Mouse (Mus musculus) R1 (cell line): Measurements from ENCODE around the gene Mettl5.

Experiments used
- DNase-seq: peaks from one replicate; pipeline ENCODE4 v3.0.0-alpha.2; 2018; ENCODE audit warnings: low read depth, low spot score

Gene Mettl5

GRCm38 (mm10) chr2:69856392-69856791 lies 29.0 kb downstream of the Mettl5 start:
- peak; percentile 51 for DNase-seq

- no peak for DNase-seq
Observed at GRCm38 (mm10) chr2:69851427-69852058, 33.9 kb downstream of the Mettl5 start.

- no peak for DNase-seq
Observed at GRCm38 (mm10) chr2:69849215-69849614, 36.2 kb downstream of the Mettl5 start.

DNA sequence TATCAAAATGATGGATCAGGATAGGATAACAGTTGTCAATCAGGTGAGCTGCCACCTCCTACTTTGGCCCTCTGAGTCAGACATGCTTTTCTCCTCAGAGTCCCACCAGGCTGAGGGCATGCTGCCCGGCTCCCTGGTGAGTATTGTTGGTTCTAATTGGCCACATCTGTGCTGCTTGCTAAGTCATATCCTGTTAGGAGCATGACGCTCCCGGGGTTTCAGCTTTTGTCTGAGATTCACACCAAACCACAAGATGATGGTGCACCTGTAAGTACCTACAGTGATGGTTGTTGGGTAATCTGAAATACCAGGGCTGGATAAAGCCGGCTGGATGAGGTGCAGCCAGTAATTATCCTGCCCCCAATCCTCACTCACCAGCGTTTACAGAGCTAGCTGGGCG lies 45.2 kb downstream of the Mettl5 start:
- DNase-seq: peak; percentile 25

- no peak for DNase-seq
Observed at GRCm38 (mm10) chr2:69838707-69839106, 46.7 kb downstream of the Mettl5 start.

- peak; percentile 68 for DNase-seq
Observed at GRCm38 (mm10) chr2:69837996-69838395, 47.4 kb downstream of the Mettl5 start.

DNA sequence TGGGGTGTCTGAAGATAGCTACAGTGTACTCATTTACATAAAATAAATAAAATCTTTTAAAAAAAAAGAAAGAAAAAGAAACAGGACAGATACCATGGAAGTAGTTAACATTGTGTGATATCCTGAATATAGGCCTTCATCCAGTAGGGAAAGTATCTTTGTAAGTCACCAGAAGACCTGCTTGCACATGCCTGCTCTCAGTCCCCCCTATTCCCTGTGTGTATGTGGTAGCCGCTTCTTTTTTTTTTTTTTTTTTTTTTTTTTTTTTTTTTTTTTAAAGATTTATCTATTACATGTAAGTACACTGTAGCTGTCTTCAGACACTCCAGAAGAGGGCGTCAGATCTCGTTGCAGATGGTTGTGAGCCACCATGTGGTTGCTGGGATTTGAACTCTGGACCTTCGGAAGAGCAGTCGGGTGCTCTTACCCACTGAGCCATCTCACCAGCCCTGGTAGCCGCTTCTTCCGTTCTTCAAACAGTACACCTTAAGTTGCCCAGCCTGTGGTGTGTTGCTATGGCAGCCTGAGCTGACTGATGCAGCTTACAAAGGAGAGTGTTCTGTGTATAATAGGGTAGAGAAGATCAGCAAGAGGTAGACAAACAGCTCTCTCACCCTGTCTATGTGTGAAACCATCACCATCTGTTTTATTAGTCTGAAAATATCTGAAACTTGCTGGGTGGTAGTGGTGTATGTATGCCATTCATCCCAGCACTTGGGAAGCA lies 48.0 kb downstream of the Mettl5 start:
- peak; percentile 65 for DNase-seq

DNA sequence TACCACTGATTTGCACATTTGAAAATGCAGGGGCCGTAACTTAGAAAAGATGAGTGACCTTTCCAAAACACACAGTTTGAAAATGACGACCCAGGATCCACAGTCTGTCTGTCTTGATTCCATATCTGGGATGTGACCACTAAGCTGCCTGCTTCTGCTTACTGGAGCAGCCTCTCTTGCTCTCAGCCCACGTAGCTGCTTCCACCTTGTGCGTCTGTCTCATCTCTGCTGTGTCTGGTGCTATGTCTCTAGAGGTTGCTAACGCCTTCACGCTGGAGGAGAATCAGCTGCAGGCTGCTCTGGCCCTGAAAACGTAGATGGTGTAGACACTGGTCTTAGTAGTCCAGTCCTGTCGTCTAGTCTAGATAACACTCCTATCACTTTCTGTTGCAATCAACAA lies 55.3 kb downstream of the Mettl5 start:
- no peak for DNase-seq

DNA sequence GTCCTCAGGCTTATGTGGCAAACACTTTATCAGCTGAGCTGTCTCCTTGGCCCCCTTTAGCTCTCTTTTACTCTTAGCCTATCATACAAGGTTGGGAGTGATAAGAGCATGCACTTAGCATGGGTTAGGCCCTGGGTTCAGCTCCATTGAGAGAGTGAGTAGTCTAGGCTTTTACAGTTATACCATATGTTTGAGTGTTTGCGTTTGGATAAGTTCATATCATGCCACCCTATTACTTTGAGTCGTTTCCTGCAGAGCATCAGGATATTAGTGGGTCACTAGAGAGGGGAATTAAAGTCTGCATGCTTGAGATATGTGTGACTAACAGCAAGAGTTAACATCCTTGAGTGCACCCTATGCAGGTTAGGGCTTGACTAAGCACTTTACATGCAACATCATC lies 55.7 kb downstream of the Mettl5 start:
- DNase-seq: no peak

DNA sequence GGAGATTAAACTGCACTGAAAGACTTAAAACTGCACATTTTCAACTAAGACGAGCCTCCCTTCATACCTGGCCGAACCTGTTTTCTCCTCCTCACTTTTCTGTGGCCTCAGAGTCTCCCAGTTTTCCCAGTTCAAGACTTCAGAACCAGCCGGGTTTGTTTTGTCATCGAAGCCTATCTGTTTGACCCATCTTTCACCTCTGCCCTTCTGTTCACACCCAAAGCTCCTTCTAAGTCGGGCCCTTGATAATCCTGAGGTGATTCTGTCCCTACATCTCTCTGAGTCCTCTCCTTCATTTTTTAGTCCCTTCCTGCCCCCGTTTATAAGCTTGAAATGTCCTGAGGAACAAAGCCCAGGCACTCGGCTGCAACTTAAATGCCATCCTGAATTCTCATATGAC lies 57.4 kb downstream of the Mettl5 start:
- no peak for DNase-seq

GRCm38 (mm10) chr2:69826380-69826779 lies 59.0 kb downstream of the Mettl5 start:
- no peak for DNase-seq

- no peak for DNase-seq
Observed at GRCm38 (mm10) chr2:69825898-69826297, 59.5 kb downstream of the Mettl5 start.

- DNase-seq: peak; percentile 74
Observed at GRCm38 (mm10) chr2:69823129-69823677, 62.2 kb downstream of the Mettl5 start.

GRCm38 (mm10) chr2:69822361-69823128 lies 62.9 kb downstream of the Mettl5 start:
- DNase-seq: peak; percentile 77

DNA sequence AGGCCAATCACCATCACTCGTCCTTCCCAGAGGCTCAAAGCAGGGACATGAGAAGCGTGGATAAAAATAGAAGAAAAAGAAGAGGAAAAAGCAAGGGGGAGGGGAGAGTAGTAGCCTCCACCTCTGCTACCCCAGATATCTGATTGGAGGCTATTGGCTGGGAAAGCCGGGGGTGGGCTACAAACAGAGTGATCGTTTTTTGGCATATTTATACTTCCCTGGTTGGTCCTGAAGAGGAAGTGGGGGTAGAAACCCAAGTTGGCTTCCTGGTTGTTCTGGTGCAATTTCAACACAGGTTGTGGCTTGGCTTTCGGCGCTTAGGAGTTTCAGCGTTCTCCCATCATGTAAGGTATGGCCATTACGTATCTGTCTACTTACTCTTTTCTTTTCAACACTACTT lies 63.7 kb downstream of the Mettl5 start, which contains the start of gene Klhl23:
Gene Klhl23, plus strand, starts transcription at position 234 of the 400 bp plus-strand sequence.
- no peak for DNase-seq
